Mouse (Mus musculus) kidney, postnatal 0 days (tissue): ENCODE measurements around the gene Acat1. TPM values are rescaled to one million over a fixed set of nuclear protein-coding genes. Genes with fewer than 3 reads are reported as not detected.

Experiments
- ATAC-seq: fragments of 200-750 bp; cut with Nextera tagmentation; replicated peaks from 2 replicates; pipeline ENCODE4 v1.8.0; 2017; ENCODE audit warnings: low read depth, moderate number of reproducible peaks, moderate TSS enrichment, moderate library complexity; ENCODE audit not compliant: low FRiP score
- DNase-seq: peaks from one replicate; pipeline ENCODE4 v3.0.0-alpha.2; 2016; ENCODE audit warnings: low spot score
- H3K27ac ChIP-seq: fragments of 300-500 bp; sonication (generic); 2 replicates; pipeline ENCODE4 v1.5.1; 2014; ENCODE audit warnings: mild to moderate bottlenecking
- H3K27me3 ChIP-seq: fragments of 300-500 bp; sonication (generic); 2 replicates; pipeline ENCODE4 v1.6.1; 2014; ENCODE audit warnings: low read length, mixed read lengths; ENCODE audit not compliant: insufficient read depth
- H3K36me3 ChIP-seq: fragments of 300-500 bp; sonication (generic); 2 replicates; pipeline ENCODE4 v1.6.1; 2014; ENCODE audit warnings: low read length, mixed read lengths; ENCODE audit not compliant: insufficient read depth
- H3K4me1 ChIP-seq: fragments of 300-500 bp; sonication (generic); replicated peaks from 2 replicates; pipeline ENCODE4 v1.6.1; 2014; ENCODE audit warnings: antibody characterized with exemption, low read length, mixed read lengths; ENCODE audit not compliant: insufficient read depth
- H3K4me2 ChIP-seq: fragments of 300-500 bp; sonication (generic); 2 replicates; pipeline ENCODE4 v1.6.1; 2014; ENCODE audit warnings: mild to moderate bottlenecking, low read length, moderate library complexity, mixed read lengths
- H3K4me3 ChIP-seq: fragments of 300-500 bp; sonication (generic); replicated peaks from 2 replicates; pipeline ENCODE4 v1.5.1; 2014; ENCODE audit warnings: low read depth, low read length
- H3K9ac ChIP-seq: fragments of 300-500 bp; sonication (generic); 2 replicates; pipeline ENCODE4 v1.6.1; 2014; ENCODE audit warnings: low read depth, low read length
- H3K9me3 ChIP-seq: fragments of 300-500 bp; sonication (generic); replicated peaks from 2 replicates; pipeline ENCODE4 v1.6.1; 2016; ENCODE audit warnings: low read length, inconsistent platforms, mixed read lengths
- CTCF ChIP-seq: IDR thresholded peaks from 2 replicates; pipeline ENCODE4 v1.5.1; 2016; ENCODE audit warnings: antibody characterized with exemption, low read depth, mild to moderate bottlenecking, moderate library complexity
- WGBS: fragments of 180-500 bp; shearing (Covaris S2); extraction: QIAGEN DNeasy Blood & Tissue Kit; methylation state at CpG from one replicate; pipeline ENCODE4 v1.1.7; 2014; 5-methylcytosine and 5-hydroxymethylcytosine counted together
- polyA plus RNA-seq: library from polyadenylated mRNA; unstranded; fragments of >200 nt; fragmentation: Nextera tagmentation; extraction: Ambion mirVana; gene quantifications from 2 replicates; pipeline ENCODE4 v1.2.1, GENCODE M21; 2015

The Acat1 gene
- polyA plus RNA-seq, 1 experiment from 2014 or later: 178 TPM

GRCm38 (mm10) chr9:53536558-53537320 lies 73.4 kb downstream of the Acat1 start, which contains the start of the genes Atm and Npat:
Gene Atm (minus strand): TSS chr9:53536740.
Gene Npat (plus strand): TSS chr9:53537047.
- Histone ChIP-seq H3K4me2 (peak within 1 kb of the TSS; percentile 91), H3K9me3 (no peaks in the 10 kb centered on the region), H3K4me1 (0 out of 2 replicates have a peak, but pooled peaks cover 9% of the 10 kb centered on the region), H3K27ac (peak within 1 kb of the TSS; percentile 93), H3K9ac (peak within 1 kb of the TSS; percentile 88), H3K36me3 (no peaks in the 10 kb centered on the region), H3K27me3 (no peaks in the 10 kb centered on the region), H3K4me3 (peak within 1 kb of the TSS; percentile 93)
- WGBS: under 1% methylated on average over 69 of the region's 69 CpGs
- DNase-seq: peak; percentile 100
- peak; percentile 51 for TF ChIP-seq CTCF
- ATAC-seq: peak; percentile 99

- Histone ChIP-seq H3K27ac (peak overlapping the region; percentile 81), H3K4me1 (0 out of 2 replicates have a peak, but pooled peaks cover 9% of the 10 kb centered on the region), H3K36me3 (no peaks in the 10 kb centered on the region), H3K4me3 (peak overlapping the region; percentile 93), H3K27me3 (no peaks in the 10 kb centered on the region), H3K9me3 (no peaks in the 10 kb centered on the region), H3K4me2 (peak overlapping the region; percentile 90), H3K9ac (peak overlapping the region; percentile 59)
- WGBS: 10% methylated on average over 17 of the region's 17 CpGs
- no peak for TF ChIP-seq CTCF
- DNase-seq (peak; percentile 27), ATAC-seq (no peak)
Measured at GRCm38 (mm10) chr9:53535416-53536320, 74.5 kb downstream of the Acat1 start.

Other genes with a start within 250 kb of the Acat1 start
- 28.6 and 31.2 TPM in 2 replicates for gene Kdelc2, start 226.4 kb downstream of the Acat1 start, polyA plus RNA-seq
- 3.9 and 4.1 TPM in 2 replicates for gene 4930550C14Rik, start 208.1 kb downstream of the Acat1 start, polyA plus RNA-seq
- 6.5 and 7.8 TPM in 2 replicates for gene Atm, start 73.6 kb downstream of the Acat1 start, polyA plus RNA-seq
- 11.4 and 12.2 TPM in 2 replicates for gene Npat, start 73.3 kb downstream of the Acat1 start, polyA plus RNA-seq
- 32.2 and 32.8 TPM in 2 replicates for gene Cul5, start 59.6 kb upstream of the Acat1 start, polyA plus RNA-seq
- 0.10 and 0.20 TPM in 2 replicates for gene Rab39, start 95.8 kb upstream of the Acat1 start, polyA plus RNA-seq
- 27.6 and 29.0 TPM in 2 replicates for gene Slc35f2, start 161.2 kb upstream of the Acat1 start, polyA plus RNA-seq
- not detected in 2 replicates for gene Sln, start 239.8 kb upstream of the Acat1 start, polyA plus RNA-seq